Mouse (Mus musculus): ENCODE results near the gene 2610301B20Rik.
A peak's percentile ranks its signal among the peaks of the same experiment; 100 is the strongest.
"Not testable (repeated sequence)": the region's sequence is repeated elsewhere in the genome, so short reads cannot be mapped to it uniquely, and the experiment has no call there.

The 2610301B20Rik gene

DNA sequence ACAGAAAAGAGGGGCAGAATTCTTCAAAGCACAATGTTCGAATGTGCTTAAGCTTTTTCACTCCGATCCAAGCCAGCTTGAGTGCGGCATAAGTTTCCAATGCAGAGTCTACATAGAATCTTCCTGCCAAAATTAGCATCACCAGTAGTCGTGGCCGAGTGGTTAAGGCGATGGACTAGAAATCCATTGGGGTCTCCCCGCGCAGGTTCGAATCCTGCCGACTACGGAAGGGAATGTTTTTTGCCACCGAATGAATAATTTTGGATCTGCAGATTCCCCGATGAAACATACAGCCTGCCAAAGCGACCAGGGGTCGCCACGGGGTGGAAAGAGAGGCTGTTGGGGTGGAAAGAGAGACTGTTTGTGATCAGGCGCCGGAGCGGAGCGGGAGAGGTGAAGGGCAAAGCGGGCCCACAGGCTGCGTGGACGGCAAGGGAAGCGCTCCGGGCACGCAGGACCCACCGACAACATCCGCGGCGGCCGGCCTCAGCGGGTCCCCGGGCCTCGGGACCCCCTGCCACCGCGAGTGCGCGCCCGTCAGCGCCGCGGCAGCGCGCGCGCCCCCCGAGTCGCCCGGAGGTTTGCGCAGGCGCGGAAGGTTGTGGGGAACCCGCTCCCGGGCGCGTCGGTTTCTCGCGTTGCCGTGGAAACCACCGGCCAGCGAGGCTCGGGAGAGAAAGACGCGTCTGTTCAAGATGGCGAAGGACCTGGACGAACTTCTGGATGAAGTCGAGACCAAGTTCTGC, at the start of gene 2610301B20Rik:
TSS of gene 2610301B20Rik (plus strand) at position 579 of the 746 bp plus-strand sequence.
- DNase-seq: peak; percentile 82 to 91

GRCm38 (mm10) chr4:10833273-10833672, 41.0 kb upstream of the 2610301B20Rik start:
- DNase-seq: no peak

- DNase-seq: peak in 1 of 2 experiments; percentile 40
Measured at GRCm38 (mm10) chr4:10835252-10836051, 38.8 kb upstream of the 2610301B20Rik start.

DNA sequence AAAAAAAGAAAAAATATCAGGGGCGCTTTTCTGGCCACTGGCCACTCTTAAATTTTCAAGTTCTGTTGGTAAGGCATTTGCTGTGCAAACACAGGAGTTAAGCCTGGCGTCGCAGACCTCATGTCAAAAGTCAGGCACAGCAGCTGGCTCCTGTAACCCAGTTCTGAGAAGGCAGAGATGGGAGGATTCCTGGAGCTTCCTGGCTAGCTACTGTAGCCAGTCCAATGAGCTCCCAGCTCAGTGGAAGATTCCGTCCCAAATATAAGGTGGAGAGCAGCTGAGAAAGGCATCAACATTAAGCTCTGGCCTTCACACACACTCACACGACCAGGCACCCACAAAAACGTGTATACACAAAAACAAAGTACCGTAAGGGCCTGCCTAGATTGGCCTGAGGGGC, 28.4 kb upstream of the 2610301B20Rik start:
- no peak for DNase-seq

DNA sequence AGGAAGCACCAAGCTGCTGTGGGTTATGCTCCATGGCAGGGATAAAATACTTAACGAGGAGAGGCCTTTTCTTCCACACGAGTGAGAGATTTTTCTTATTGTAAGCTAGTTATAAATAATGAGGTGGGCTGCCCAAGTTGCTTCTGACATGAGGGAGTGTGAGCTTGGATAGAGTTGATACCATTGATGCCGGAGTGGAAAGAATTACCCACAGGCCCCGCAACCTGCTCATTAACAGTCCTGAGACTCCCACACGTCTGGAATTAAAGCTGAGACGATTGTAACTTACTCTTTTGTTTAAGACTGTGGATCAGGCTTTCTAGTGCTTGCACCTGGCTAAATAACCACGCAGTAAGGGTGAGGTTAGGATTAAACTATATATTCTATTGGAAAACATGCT, 24.5 kb upstream of the 2610301B20Rik start:
- DNase-seq: no peak

DNA sequence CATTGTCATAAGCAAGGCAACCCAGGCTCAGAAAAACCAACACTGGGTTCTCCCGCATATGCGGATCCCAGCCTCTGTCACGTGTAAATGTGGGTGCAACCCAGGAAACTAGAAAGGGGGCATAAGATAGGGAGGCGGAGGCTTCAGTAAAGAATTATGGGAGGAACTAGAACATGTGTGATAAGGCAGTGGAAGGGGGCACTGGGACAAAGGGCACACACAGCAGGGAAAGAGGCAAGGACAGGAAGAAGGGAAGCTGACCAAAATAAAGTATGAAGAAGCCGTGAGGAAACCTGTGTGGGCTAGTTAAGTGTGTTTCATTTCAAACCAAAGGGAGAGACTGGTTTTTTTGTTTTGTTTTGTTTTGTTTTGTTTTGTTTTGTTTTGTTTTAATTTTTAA, 23.3 kb upstream of the 2610301B20Rik start:
- no peak for DNase-seq

DNA sequence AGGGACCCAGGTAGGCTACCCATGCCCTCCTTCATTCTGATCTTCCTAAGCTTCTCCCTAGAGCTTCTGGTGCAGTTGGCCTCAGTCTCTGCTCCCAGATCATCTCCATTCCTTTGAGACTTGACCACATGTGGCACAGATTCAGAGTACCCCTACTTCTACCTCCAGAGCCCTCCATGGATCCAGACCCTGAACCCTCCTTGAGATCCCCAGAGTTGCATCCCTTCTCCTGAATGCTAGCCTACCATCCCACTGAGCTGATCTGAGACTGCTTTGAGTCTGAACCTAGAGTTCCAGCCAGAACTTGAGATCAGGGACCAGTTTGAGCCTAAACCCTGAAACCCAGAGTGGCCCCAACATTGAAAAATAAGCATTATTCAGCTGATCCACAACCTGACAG, 15.1 kb upstream of the 2610301B20Rik start:
- no peak for DNase-seq

DNA sequence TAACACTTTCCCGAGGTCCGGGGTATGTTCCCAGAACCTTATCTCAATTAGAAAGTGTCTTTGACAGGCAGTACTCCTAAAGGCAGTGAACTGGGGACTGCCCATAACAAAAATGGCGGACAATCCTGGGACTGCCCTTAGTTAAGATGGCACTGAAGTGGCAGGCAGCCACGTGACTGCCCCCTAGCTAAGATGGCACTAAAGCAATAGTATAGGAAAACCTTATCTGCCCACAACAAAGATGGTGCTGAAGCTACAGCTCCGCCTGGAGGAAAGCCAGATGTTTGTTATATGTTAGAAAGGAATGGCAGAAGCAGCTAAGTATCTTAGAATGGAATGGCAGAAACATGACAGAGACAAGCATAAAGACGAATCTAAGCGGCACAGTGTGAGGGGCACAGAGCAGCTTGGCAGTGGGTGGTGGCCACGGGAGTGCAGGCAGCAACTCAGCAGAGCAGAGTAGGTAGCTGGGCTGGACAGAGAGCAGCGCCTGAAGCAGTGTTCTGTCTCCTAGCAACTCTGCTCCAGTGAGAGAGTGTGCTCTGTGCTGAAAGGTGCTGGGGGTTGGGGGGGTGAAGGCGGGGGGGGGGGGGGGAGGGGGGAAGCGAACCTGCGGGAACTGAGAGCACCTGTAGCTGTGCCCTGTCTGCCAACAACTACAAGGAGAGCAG, 14.3 kb upstream of the 2610301B20Rik start:
- DNase-seq: no peak

GRCm38 (mm10) chr4:10860825-10861224, 13.5 kb upstream of the 2610301B20Rik start:
- no peak for DNase-seq

DNA sequence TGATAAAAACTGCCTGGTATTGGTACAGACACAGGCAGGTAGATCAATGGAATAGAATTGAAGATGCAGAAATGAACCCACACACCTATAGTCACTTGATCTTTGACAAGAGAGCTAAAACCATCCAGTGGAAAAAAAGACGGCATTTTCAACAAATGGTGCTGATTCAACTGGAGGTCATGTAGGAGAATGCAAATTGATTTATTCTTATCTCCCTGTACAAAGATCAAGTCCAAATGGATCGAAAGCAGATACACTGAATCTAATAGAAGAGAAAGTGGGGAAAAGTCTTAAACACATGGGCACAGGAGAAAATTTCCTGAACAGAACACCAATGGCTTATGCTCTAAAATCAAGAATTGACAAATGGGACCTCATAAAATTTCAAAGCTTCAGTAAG, 11.4 kb upstream of the 2610301B20Rik start:
- DNase-seq: not testable (repeated sequence)

- no peak for DNase-seq
Measured at GRCm38 (mm10) chr4:10872231-10872630, 2.1 kb upstream of the 2610301B20Rik start.

DNA sequence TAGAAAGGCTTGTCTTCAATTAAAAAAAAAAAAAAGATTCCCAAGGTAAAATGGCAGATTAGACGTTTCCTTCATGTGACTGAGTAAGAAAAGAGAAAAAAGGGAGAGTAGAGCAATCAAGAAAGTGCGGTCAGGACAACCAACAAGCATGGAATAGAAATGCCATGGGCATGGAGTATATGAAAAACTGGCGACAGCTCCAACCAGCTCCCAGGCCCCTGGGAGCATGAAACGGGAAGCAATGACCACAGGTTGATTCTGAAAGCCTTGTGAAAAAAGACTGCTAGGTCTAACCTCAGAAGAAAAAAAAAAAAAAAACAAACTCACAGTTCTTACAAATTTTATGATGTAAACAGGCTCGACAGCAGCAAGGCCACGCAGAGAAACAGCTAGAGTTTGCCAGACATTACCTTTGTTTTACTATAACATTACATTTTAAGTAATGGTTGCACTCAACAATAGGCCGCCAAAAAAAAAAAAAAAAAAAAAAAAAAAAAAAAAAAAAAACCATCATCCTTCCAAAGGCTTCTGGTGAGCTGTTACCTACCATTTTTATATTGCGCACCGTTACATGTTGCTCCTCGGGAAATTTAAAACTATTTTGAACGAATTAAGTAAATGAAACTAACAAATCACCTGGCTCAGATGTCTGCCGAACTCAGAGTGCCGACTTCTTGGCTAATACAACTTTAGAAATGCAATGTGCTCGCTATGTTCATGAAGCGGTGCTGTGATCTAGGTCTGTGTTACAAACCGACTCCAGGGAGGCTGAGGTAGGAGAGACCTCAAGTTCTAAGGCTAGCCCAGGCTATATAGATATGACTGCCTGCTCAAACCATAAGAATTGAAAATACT, 1.4 kb upstream of the 2610301B20Rik start:
- DNase-seq: no peak

- DNase-seq: no peak
Measured at GRCm38 (mm10) chr4:10873549-10873919, 764 bp upstream of the 2610301B20Rik start.

DNA sequence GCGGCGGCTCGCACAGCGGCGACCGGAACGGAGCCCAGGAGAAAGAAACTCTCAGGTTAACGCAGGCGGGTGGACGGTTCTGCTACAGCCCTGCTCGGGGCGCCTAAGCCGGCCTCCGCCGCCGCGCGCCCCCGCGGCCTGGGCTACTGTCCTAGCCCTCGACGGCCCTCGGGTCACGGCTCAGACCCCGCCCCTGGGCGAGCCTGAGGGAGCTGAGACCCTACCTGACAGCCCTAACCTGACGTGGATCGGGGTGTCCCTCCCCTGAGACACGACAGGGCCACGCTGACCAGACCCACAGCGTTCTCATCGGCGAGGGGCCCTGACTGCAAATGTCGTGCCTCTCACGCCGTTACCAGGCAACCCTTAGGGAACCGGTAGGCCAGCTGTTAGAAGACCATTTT, 422 bp downstream of the 2610301B20Rik start:
- no peak for DNase-seq

GRCm38 (mm10) chr4:10875407-10875806, 1.1 kb downstream of the 2610301B20Rik start:
- no peak for DNase-seq

- no peak for DNase-seq
Measured at GRCm38 (mm10) chr4:10877057-10877456, 2.8 kb downstream of the 2610301B20Rik start.

GRCm38 (mm10) chr4:10883740-10884408, 9.6 kb downstream of the 2610301B20Rik start:
- DNase-seq: no peak

- no peak for DNase-seq
Measured at GRCm38 (mm10) chr4:10888835-10889234, 14.5 kb downstream of the 2610301B20Rik start.

GRCm38 (mm10) chr4:10896262-10896661, 22.0 kb downstream of the 2610301B20Rik start:
- no peak for DNase-seq

DNA sequence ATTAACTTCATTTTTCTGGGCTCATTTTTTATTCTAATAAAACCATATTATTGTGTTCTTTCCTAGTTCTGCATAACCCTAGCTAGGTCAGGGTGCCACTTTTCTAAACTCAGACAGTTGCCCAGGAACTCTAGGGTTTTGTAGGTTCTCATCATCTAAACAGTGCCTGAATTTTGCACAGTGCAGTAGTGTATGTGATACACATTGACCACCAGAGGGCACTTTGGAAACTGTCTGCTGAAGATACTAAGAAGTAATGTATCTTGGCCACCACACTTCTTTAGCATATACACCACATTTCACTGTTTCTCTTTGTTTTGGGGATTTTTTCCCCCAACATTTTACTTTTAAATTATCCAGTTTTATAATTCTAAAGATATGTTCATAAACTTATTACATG, 22.6 kb downstream of the 2610301B20Rik start:
- no peak for DNase-seq

DNA sequence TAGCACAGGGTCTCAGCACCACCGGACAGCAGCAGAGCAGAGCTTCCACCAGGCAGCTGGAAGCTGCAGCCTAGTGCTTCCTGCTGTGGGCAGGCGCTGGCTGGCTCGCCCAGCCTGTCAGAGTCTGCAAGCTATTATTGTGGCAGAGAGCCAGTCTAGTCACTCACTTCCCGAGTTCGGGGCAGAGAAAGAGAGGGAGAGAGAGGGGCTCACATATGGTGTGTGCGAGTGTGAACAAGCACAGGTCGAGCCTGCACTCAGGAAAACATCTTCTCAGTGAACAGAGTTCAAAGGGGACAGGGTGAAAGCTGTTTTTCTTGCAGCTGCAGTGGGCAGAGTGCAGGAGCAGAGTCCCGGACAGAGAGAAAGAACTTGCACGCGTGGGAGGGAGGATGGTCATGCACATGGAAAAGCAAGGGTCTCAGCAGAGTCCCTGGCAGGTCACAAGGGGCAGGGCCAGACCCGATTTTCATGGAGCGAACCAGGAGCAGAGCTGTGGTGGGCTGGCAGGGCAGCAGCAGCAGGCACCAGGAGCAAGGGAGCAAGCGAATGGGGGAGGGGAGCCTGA, 31.0 kb downstream of the 2610301B20Rik start:
- no peak for DNase-seq

DNA sequence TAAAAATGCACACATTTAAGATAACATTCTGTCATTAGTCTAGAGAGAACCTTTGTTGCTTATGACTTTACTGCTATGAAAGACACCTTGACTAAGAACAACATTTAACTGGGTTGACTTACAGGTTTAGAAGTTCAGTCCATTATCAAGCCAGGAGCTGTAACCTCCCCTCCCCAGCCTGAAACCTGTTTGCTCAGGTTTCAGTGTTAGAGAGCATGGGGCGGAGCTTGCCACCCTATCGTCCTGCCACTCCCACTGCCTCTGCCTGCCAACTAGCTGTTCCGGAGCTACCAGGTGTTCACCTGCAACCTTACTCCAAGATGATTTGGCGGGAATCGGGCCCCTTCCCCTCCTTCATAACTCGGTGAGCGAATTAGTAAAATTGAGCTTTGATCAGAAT, 37.1 kb downstream of the 2610301B20Rik start:
- not testable (repeated sequence) for DNase-seq

Data from spleen, adult 18-20 months (tissue).